Mouse (Mus musculus): Measurements from ENCODE around the gene Borcs6. TPM values are rescaled to one million over a fixed set of nuclear protein-coding genes. Genes with fewer than 3 reads are reported as not detected.

Gene Borcs6
- polyA plus RNA-seq, 3 experiments from 2014 or later: 1.1 to 2.2 (median 1.3) TPM

- no peak for ATAC-seq
Measured at GRCm38 (mm10) chr11:69103531-69104435, 44.3 kb downstream of the Borcs6 start.

- ATAC-seq: no peak
Measured at GRCm38 (mm10) chr11:69104487-69104886, 45.0 kb downstream of the Borcs6 start.

GRCm38 (mm10) chr11:69105227-69105626 lies 45.7 kb downstream of the Borcs6 start:
- ATAC-seq: no peak

- no peak for ATAC-seq
Measured at GRCm38 (mm10) chr11:69105796-69106195, 46.3 kb downstream of the Borcs6 start.

GRCm38 (mm10) chr11:69106299-69106698 lies 46.8 kb downstream of the Borcs6 start:
- no peak for ATAC-seq

GRCm38 (mm10) chr11:69106842-69107241 lies 47.3 kb downstream of the Borcs6 start:
- no peak for ATAC-seq

- no peak for ATAC-seq
Measured at GRCm38 (mm10) chr11:69107676-69108075, 48.2 kb downstream of the Borcs6 start.

- no peak for ATAC-seq
Measured at GRCm38 (mm10) chr11:69108223-69108622, 48.7 kb downstream of the Borcs6 start.

GRCm38 (mm10) chr11:69109032-69109900 lies 49.7 kb downstream of the Borcs6 start:
- no peak for ATAC-seq

GRCm38 (mm10) chr11:69110319-69111046 lies 51.0 kb downstream of the Borcs6 start:
- ATAC-seq: peak; percentile 44

Other genes with a start within 250 kb of the Borcs6 start
- gene Ndel1, start 187.9 kb upstream of the Borcs6 start, polyA plus RNA-seq (2017; shearing (Covaris generic)): 10 to 100 TPM; 30.8 to 36.0 (median 32.1) TPM
- not detected for gene Rnf222, start 171.2 kb upstream of the Borcs6 start, polyA plus RNA-seq (2017; shearing (Covaris generic))
- gene Rpl26, start 158.1 kb upstream of the Borcs6 start, polyA plus RNA-seq (2017; shearing (Covaris generic)): 1,000 to 10,000 TPM; 1,371 to 2,270 (median 2,196) TPM
- gene Odf4, start 132.6 kb upstream of the Borcs6 start, polyA plus RNA-seq (2017; shearing (Covaris generic)): not detected
- gene Arhgef15, start 102.2 kb upstream of the Borcs6 start, polyA plus RNA-seq (2017; shearing (Covaris generic)): under 1 TPM in 1 of 3 experiments, not detected in 2; 0.21 TPM
- gene Slc25a35, start 91.6 kb upstream of the Borcs6 start, polyA plus RNA-seq (2017; shearing (Covaris generic)): 1 to 10 TPM; 7.0 to 8.3 (median 7.6) TPM
- gene Rangrf, start 84.5 kb upstream of the Borcs6 start, polyA plus RNA-seq (2017; shearing (Covaris generic)): 10 to 100 TPM; 13.7 to 72.0 (median 38.3) TPM
- 10 to 100 TPM; 22.0 to 29.0 (median 24.8) TPM for gene Pfas, start 51.3 kb upstream of the Borcs6 start, polyA plus RNA-seq (2017; shearing (Covaris generic))
- 10 to 100 TPM in 1 of 3 experiments, 1 to 10 TPM in 2; 9.7 to 16.4 (median 9.8) TPM for gene Ctc1, start 43.8 kb upstream of the Borcs6 start, polyA plus RNA-seq (2017; shearing (Covaris generic))
- 10 to 100 TPM in 2 of 3 experiments, 1 to 10 TPM in 1; 5.8 to 74.0 (median 12.9) TPM for gene Aurkb, start 14.1 kb upstream of the Borcs6 start, polyA plus RNA-seq (2017; shearing (Covaris generic))
- 1 to 10 TPM; 2.8 to 9.1 (median 4.0) TPM for gene Tmem107, start 11.1 kb downstream of the Borcs6 start, polyA plus RNA-seq (2017; shearing (Covaris generic))
- gene Vamp2, start 28.8 kb downstream of the Borcs6 start, polyA plus RNA-seq (2017; shearing (Covaris generic)): 10 to 100 TPM; 26.9 to 31.5 (median 27.3) TPM
- gene Per1, start 35.5 kb downstream of the Borcs6 start, polyA plus RNA-seq (2017; shearing (Covaris generic)): 1 to 10 TPM; 5.2 to 6.2 (median 6.1) TPM
- not detected for gene Hes7, start 60.7 kb downstream of the Borcs6 start, polyA plus RNA-seq (2017; shearing (Covaris generic))
- gene 9130213A22Rik, start 62.9 kb downstream of the Borcs6 start, polyA plus RNA-seq (2017; shearing (Covaris generic)): under 1 TPM in 1 of 3 experiments, not detected in 2; 0.63 TPM
- gene Aloxe3, start 66.2 kb downstream of the Borcs6 start, polyA plus RNA-seq (2017; shearing (Covaris generic)): under 1 TPM in 1 of 3 experiments, not detected in 2; 0.13 TPM
- gene Alox12b, start 97.3 kb downstream of the Borcs6 start, polyA plus RNA-seq (2017; shearing (Covaris generic)): not detected
- 1 to 10 TPM; 3.7 to 5.0 (median 3.9) TPM for gene Alox8, start 138.1 kb downstream of the Borcs6 start, polyA plus RNA-seq (2017; shearing (Covaris generic))
- gene Gucy2e, start 177.3 kb downstream of the Borcs6 start, polyA plus RNA-seq (2017; shearing (Covaris generic)): under 1 TPM; 0.14 to 0.38 (median 0.17) TPM

Measured in inflammation-experienced regulatory T-cells, adult 6 months (primary cell).